Mouse (Mus musculus): ENCODE data around the gene Rfc5.
A peak's percentile ranks its signal among the peaks of the same experiment; 100 is the strongest.

Gene Rfc5

GRCm38 (mm10) chr5:117374372-117375049, 14.3 kb downstream of the Rfc5 start:
- DNase-seq (ENCODE audit: low read depth), result no peak

- no peak for DNase-seq (ENCODE audit: low read depth)
Measured at GRCm38 (mm10) chr5:117373418-117373817, 15.4 kb downstream of the Rfc5 start.

- DNase-seq (ENCODE audit: low read depth), result no peak
Measured at GRCm38 (mm10) chr5:117370592-117370991, 18.3 kb downstream of the Rfc5 start.

GRCm38 (mm10) chr5:117367206-117367605, 21.6 kb downstream of the Rfc5 start:
- no peak for DNase-seq (ENCODE audit: low read depth)

GRCm38 (mm10) chr5:117365904-117366561, 22.8 kb downstream of the Rfc5 start:
- DNase-seq (ENCODE audit: low read depth), result no peak

- no peak for DNase-seq (ENCODE audit: low read depth)
Measured at GRCm38 (mm10) chr5:117364821-117365220, 24.0 kb downstream of the Rfc5 start.

- DNase-seq (ENCODE audit: low read depth), result no peak
Measured at GRCm38 (mm10) chr5:117363066-117363782, 25.6 kb downstream of the Rfc5 start.

- no peak for DNase-seq (ENCODE audit: low read depth)
Measured at GRCm38 (mm10) chr5:117361590-117361989, 27.3 kb downstream of the Rfc5 start.

GRCm38 (mm10) chr5:117360631-117361541, 28.0 kb downstream of the Rfc5 start:
- DNase-seq (ENCODE audit: low read depth), result no peak

GRCm38 (mm10) chr5:117360228-117360515, 28.7 kb downstream of the Rfc5 start:
- DNase-seq (ENCODE audit: low read depth), result no peak

- DNase-seq (ENCODE audit: low read depth), result no peak
Measured at GRCm38 (mm10) chr5:117359497-117360227, 29.2 kb downstream of the Rfc5 start.

- DNase-seq (ENCODE audit: low read depth), result peak; percentile 78
Measured at GRCm38 (mm10) chr5:117358725-117359124, 30.1 kb downstream of the Rfc5 start.

GRCm38 (mm10) chr5:117358248-117358630, 30.6 kb downstream of the Rfc5 start:
- DNase-seq (ENCODE audit: low read depth), result no peak

- DNase-seq (ENCODE audit: low read depth), result peak; percentile 66
Measured at GRCm38 (mm10) chr5:117357478-117358247, 31.2 kb downstream of the Rfc5 start.

GRCm38 (mm10) chr5:117357129-117357477, 31.7 kb downstream of the Rfc5 start, which contains the start of gene Wsb2:
Gene Wsb2, plus strand, starts transcription at chr5:117357304.
- peak; percentile 84 for DNase-seq (ENCODE audit: low read depth)

- peak; percentile 46 for DNase-seq (ENCODE audit: low read depth)
Measured at GRCm38 (mm10) chr5:117356365-117357128, 32.3 kb downstream of the Rfc5 start.

- peak; percentile 46 for DNase-seq (ENCODE audit: low read depth)
Measured at GRCm38 (mm10) chr5:117355648-117356303, 33.1 kb downstream of the Rfc5 start.

GRCm38 (mm10) chr5:117354121-117354520, 34.7 kb downstream of the Rfc5 start:
- DNase-seq (ENCODE audit: low read depth), result peak; percentile 24

GRCm38 (mm10) chr5:117348279-117348678, 40.6 kb downstream of the Rfc5 start:
- DNase-seq (ENCODE audit: low read depth), result no peak
